Mouse (Mus musculus) cerebellum, postnatal 10 days (tissue): ENCODE results near the gene Snta1.
A peak's percentile ranks its signal among the peaks of the same experiment; 100 is the strongest.

Experiments used
- DNase-seq, 2 experiments: peaks; one replicate each; pipeline ENCODE4 v3.0.0; 2021; ENCODE audit warnings: mixed read lengths in 2 of 2

Snta1 gene

GRCm38 (mm10) chr2:154407643-154408445 is at the start of gene Snta1:
Gene Snta1, minus strand, starts transcription at chr2:154408099.
- DNase-seq = peak; percentile 93 to 95

GRCm38 (mm10) chr2:154456621-154457020 is 48.7 kb upstream of the Snta1 start:
- DNase-seq = no peak

GRCm38 (mm10) chr2:154455776-154456175 is 47.9 kb upstream of the Snta1 start:
- DNase-seq = no peak

GRCm38 (mm10) chr2:154454605-154455004 is 46.7 kb upstream of the Snta1 start:
- DNase-seq = peak in 1 of 2 experiments; percentile 31

GRCm38 (mm10) chr2:154454099-154454498 is 46.2 kb upstream of the Snta1 start:
- DNase-seq = no peak

GRCm38 (mm10) chr2:154452951-154453350 is 45.1 kb upstream of the Snta1 start:
- no peak for DNase-seq

GRCm38 (mm10) chr2:154448633-154449032 is 40.7 kb upstream of the Snta1 start:
- no peak for DNase-seq

GRCm38 (mm10) chr2:154447821-154448220 is 39.9 kb upstream of the Snta1 start:
- no peak for DNase-seq

GRCm38 (mm10) chr2:154440453-154440852 is 32.6 kb upstream of the Snta1 start:
- no peak for DNase-seq

- DNase-seq = no peak
Measured at GRCm38 (mm10) chr2:154437191-154437527, 29.3 kb upstream of the Snta1 start.

- no peak for DNase-seq
Measured at GRCm38 (mm10) chr2:154436458-154437190, 28.7 kb upstream of the Snta1 start, which contains the start of gene Cbfa2t2. Gene Cbfa2t2, plus strand, starts transcription at chr2:154436481.

- DNase-seq = peak; percentile 97 to 99
Measured at GRCm38 (mm10) chr2:154436076-154436457, 28.2 kb upstream of the Snta1 start.

GRCm38 (mm10) chr2:154434690-154435089 is 26.8 kb upstream of the Snta1 start:
- peak in 1 of 2 experiments; percentile 15 for DNase-seq

GRCm38 (mm10) chr2:154433391-154433790 is 25.5 kb upstream of the Snta1 start:
- DNase-seq = peak; percentile 83 to 87

GRCm38 (mm10) chr2:154432696-154433095 is 24.8 kb upstream of the Snta1 start:
- DNase-seq = no peak

GRCm38 (mm10) chr2:154430566-154430965 is 22.7 kb upstream of the Snta1 start:
- DNase-seq = no peak

GRCm38 (mm10) chr2:154427853-154428360 is 20.0 kb upstream of the Snta1 start:
- DNase-seq = peak; percentile 59 to 68

- DNase-seq = no peak
Measured at GRCm38 (mm10) chr2:154426905-154427852, 19.3 kb upstream of the Snta1 start.

GRCm38 (mm10) chr2:154426188-154426904 is 18.4 kb upstream of the Snta1 start:
- DNase-seq = peak; percentile 75 to 79

GRCm38 (mm10) chr2:154425522-154425921 is 17.6 kb upstream of the Snta1 start:
- no peak for DNase-seq

- DNase-seq = no peak
Measured at GRCm38 (mm10) chr2:154423548-154423947, 15.6 kb upstream of the Snta1 start.

GRCm38 (mm10) chr2:154422181-154422580 is 14.3 kb upstream of the Snta1 start:
- DNase-seq = no peak
